Mouse (Mus musculus) forebrain, embryonic 15.5 days (tissue): Measurements from ENCODE around the gene Mup5. TPM values are rescaled to one million over a fixed set of nuclear protein-coding genes. Genes with fewer than 3 reads are reported as not detected.
"Not testable (repeated sequence)": the region's sequence is repeated elsewhere in the genome, so short reads cannot be mapped to it uniquely, and the experiment has no call there.

Experiments used
- ATAC-seq: fragments of 200-750 bp; cut with Nextera tagmentation; replicated peaks from 2 replicates; pipeline ENCODE4 v1.8.0; 2017; ENCODE audit warnings: mild to moderate bottlenecking, moderate TSS enrichment, moderate library complexity
- H3K27ac ChIP-seq: fragments of 300-500 bp; sonication (generic); replicated peaks from 2 replicates; pipeline ENCODE4 v1.5.1; 2015; ENCODE audit warnings: mild to moderate bottlenecking, inconsistent platforms
- H3K27me3 ChIP-seq: fragments of 300-500 bp; sonication (generic); 2 replicates; pipeline ENCODE4 v1.6.1; 2015; ENCODE audit warnings: inconsistent platforms
- H3K36me3 ChIP-seq: fragments of 300-500 bp; sonication (generic); 2 replicates; pipeline ENCODE4 v1.6.1; 2015; ENCODE audit warnings: mild to moderate bottlenecking, inconsistent platforms
- H3K4me1 ChIP-seq: fragments of 300-500 bp; sonication (generic); 2 replicates; pipeline ENCODE4 v1.6.1; 2015; ENCODE audit warnings: inconsistent platforms
- H3K4me2 ChIP-seq: fragments of 300-500 bp; sonication (generic); replicated peaks from 2 replicates; pipeline ENCODE4 v1.6.1; 2015; ENCODE audit warnings: mild to moderate bottlenecking, inconsistent platforms
- H3K4me3 ChIP-seq: fragments of 300-500 bp; sonication (generic); 2 replicates; pipeline ENCODE4 v1.5.1; 2015; ENCODE audit warnings: mild to moderate bottlenecking, inconsistent platforms
- H3K9ac ChIP-seq: fragments of 300-500 bp; sonication (generic); replicated peaks from 2 replicates; pipeline ENCODE4 v1.6.1; 2015; ENCODE audit warnings: mild to moderate bottlenecking, inconsistent platforms
- H3K9me3 ChIP-seq: fragments of 300-500 bp; sonication (generic); 2 replicates; pipeline ENCODE4 v1.6.1; 2016; ENCODE audit warnings: inconsistent platforms
- WGBS: fragments of 180-500 bp; shearing (Covaris S2); methylation state at CpG from one replicate; pipeline ENCODE4 v1.1.7; 2015; ENCODE audit warnings: mixed read lengths; 5-methylcytosine and 5-hydroxymethylcytosine counted together
- polyA plus RNA-seq: library from polyadenylated mRNA; unstranded; fragments of >200 nt; fragmentation: Nextera tagmentation; extraction: Ambion mirVana; gene quantifications from 2 replicates; pipeline ENCODE4 v1.2.1, GENCODE M21; 2015

Gene Mup5
- not detected in 2 replicates for polyA plus RNA-seq

DNA sequence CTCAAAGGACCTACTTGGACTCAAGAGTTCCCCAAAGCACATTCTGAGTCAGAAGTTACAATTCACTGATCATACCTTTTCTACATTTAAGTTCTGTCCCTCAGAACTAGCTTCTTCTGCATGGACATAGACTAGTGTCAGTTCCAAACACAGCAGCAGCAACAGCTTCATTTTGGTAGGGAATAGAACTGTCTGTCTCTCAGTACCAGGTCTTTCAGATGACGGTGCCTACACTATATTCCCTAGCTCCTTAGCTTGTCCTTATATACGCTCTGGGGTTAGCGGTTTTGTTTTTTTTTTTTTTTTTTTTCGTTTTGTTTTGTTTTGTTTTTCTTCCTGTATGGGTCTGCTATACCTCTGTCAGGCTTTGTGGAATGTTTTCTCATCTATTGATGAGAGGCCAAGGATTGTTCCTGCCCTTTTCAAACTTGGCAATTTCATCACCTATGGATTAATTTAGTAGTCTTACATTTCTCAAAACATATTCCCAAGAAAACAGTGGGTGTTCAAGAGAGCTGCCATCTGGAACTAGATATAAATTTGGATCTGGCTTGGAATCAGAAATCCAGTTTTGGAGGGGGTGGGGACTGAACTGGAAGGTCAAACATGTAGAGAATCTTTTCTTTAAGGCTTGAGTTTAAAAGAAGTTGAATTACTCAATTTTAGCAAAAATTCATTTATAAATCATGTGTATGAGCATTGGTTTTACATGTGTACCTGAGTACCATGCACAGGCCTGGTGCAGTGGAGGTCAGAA, at the start of gene Mup5:
TSS of gene Mup5 (minus strand) at position 282 of the 757 bp plus-strand sequence.
- no peaks in the 10 kb centered on the region for H3K36me3 ChIP-seq
- no peak within 1 kb of the TSS for H3K4me2 ChIP-seq
- H3K9ac ChIP-seq = no peak within 1 kb of the TSS
- H3K27ac ChIP-seq = no peak within 1 kb of the TSS
- no peak for ATAC-seq
- H3K4me1 ChIP-seq = no peaks in the 10 kb centered on the region
- H3K4me3 ChIP-seq = no peak within 1 kb of the TSS
- H3K27me3 ChIP-seq = no peaks in the 10 kb centered on the region
- H3K9me3 ChIP-seq = 0 out of 2 replicates have a peak, but pooled peaks cover 5% of the 10 kb centered on the region
- 73% methylated on average over 4 of the region's 4 CpGs for WGBS

DNA sequence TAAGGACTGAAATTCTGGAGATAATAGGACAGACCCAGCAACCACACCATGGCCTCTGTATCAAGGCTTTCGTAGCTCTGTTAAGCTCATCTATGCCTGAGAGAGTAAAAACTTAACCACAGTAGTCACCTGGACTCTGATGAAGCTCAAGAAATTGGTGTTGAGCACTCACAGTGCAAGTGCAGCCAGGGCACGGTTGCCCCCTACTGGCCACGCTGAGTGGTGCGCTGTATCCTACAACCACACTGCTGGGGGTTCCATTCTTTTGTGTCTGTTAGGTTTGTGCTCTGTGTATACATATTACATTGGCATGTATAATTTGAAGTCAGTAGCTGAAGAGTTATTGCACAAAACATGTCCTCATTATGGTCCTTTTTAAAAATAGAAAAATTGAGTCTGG, 23.1 kb upstream of the Mup5 start:
- ATAC-seq = no peak
- H3K4me3 ChIP-seq = no peak overlapping the region
- no peak overlapping the region for H3K27ac ChIP-seq
- WGBS = 49% methylated on average over 4 of the region's 4 CpGs
- H3K9ac ChIP-seq = no peak overlapping the region
- no peak overlapping the region for H3K4me2 ChIP-seq
- no peaks in the 10 kb centered on the region; the same call in 1 of the 2 replicates for H3K9me3 ChIP-seq
- H3K4me1 ChIP-seq = no peaks in the 10 kb centered on the region
- H3K27me3 ChIP-seq = no peaks in the 10 kb centered on the region
- no peaks in the 10 kb centered on the region for H3K36me3 ChIP-seq

DNA sequence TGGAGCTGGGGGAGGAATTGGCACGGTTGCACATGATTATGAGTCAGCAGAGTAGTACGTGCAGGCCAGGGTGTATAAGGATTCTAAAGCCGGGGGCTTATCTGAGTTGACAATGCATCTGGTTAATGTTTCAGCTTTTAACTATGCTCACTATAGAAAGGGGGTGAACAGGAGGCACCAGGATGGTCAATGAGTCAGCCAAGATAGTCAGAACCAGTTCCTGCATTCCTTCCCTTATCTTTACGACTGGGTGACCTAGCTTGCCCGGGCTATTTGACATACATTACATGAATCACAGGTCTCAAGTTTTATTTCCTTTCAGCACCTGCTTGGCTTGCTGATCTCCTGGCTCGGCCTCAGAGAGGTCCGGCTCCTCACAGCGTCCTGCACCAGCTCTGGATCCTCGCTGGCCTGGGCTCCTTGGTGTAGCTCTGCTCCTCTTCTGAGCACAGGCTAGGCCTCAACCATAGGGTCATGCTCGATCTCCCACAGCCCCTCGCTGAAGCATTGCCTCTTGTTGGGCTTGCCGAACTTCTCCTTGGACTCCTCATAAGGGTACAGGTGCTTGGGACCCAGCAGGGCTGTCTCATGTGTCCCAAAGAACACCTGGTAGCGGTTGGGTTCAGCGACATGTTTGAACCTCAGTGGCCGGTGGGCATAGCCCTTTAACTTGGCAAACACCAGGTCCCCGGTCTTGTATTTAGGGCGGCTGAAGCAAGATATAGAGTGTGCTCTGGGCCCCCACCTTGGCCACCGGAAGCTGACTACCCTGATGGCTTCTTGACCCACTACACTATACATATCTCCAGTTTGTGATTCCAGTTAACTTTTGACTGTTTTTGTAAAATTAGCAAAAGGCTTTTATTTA, 21.0 kb upstream of the Mup5 start:
- Histone ChIP-seq H3K27ac (no peak overlapping the region), H3K9me3 (no peaks in the 10 kb centered on the region; the same call in 1 of the 2 replicates), H3K4me3 (no peak overlapping the region), H3K4me1 (no peaks in the 10 kb centered on the region), H3K27me3 (no peaks in the 10 kb centered on the region), H3K9ac (no peak overlapping the region), H3K36me3 (no peaks in the 10 kb centered on the region), H3K4me2 (no peak overlapping the region)
- WGBS = 92% methylated on average over 18 of the region's 18 CpGs
- no peak for ATAC-seq

DNA sequence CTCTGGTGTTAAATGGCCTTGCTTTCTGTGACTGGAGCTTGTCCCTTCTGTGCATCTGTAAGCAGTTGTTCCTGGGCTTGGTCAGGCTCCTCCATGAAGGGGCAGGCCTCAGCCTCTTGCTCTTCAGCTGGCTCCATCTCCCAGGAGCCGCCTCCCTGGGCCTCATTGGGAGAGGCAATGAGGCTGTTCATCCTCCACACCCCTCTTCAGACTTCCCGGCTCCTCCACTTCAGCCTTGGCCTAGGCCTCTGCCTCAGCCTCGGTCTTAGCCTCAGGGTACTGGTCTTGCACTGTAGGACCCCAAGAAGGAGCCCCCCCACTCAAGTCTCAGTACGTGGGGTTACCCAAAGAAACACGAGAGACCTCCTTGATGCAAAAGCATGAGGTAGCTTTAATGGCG, 20.3 kb upstream of the Mup5 start:
- Histone ChIP-seq H3K9ac (no peak overlapping the region), H3K36me3 (no peaks in the 10 kb centered on the region), H3K27ac (no peak overlapping the region)

DNA sequence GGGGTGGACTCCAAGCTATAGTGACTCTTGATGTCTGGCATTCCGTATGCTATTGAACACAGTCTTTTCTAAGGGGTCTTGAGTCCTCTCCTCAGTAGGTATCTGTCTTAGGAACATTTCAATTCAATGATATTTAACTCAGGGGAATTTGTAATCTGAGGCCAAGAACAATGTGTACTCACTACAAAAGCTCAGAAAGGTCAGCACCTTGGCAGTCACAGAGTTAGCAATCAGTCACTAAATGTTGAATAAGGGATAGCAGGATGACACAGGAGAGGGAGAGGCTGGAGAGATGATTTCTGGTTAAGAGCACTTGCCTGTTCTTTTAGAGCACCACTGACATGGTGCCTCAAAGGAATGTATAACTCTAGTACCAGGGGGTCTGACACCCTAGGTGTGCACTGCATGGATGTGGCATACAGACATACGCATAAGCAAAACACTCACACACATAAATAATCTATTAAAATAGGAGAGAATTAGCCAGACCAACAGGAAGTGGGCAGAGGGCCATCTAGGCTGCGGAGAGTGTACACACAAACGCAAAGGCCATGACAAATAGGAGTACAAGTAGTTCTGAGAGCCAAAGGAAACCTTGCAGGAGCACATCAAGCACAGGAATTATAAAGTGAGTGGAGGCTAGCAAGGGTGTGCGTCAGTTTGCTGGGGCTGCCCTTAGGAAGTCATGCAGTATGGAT, 9.9 kb upstream of the Mup5 start:
- 93% methylated on average over 5 of the region's 5 CpGs for WGBS
- H3K36me3 ChIP-seq = no peaks in the 10 kb centered on the region
- no peaks in the 10 kb centered on the region for H3K4me1 ChIP-seq
- H3K9me3 ChIP-seq = 0 out of 2 replicates have a peak, but pooled peaks cover 4% of the 10 kb centered on the region
- no peak for ATAC-seq
- no peak overlapping the region for H3K9ac ChIP-seq
- H3K4me2 ChIP-seq = no peak overlapping the region
- no peak overlapping the region for H3K27ac ChIP-seq
- no peak overlapping the region for H3K4me3 ChIP-seq
- no peaks in the 10 kb centered on the region for H3K27me3 ChIP-seq

More for the DNA sequence above, 20.3 kb upstream of the Mup5 start:
- Histone ChIP-seq H3K9me3 (no peaks in the 10 kb centered on the region; the same call in 1 of the 2 replicates), H3K27me3 (no peaks in the 10 kb centered on the region), H3K4me1 (no peaks in the 10 kb centered on the region), H3K4me3 (no peak overlapping the region), H3K4me2 (no peak overlapping the region)
- ATAC-seq = no peak
- 84% methylated on average over 6 of the region's 6 CpGs for WGBS

DNA sequence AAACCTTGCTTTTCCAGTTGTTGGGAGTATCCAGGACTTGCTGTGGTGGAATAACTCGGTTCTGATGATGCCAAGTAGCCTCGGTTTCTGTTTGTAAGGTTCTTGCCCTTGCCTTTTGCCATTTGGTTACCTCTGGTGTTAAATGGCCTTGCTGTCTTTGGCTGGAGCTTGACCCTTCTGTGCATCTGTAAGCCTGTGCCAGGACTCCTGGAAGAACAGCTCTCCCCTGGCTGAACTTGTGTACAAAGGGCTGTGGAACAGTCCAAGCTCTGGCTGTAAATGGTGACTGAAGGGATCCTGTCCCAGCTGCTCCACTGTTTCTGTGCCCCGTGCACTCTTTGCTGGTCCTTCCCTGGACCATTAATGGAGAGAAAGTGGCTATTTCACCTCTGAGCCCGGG, 5.8 kb downstream of the Mup5 start:
- Histone ChIP-seq H3K4me3 (no peak overlapping the region), H3K9me3 (peaks cover 9% of the 10 kb centered on the region), H3K27me3 (no peaks in the 10 kb centered on the region), H3K9ac (no peak overlapping the region), H3K4me1 (no peaks in the 10 kb centered on the region), H3K27ac (no peak overlapping the region), H3K4me2 (no peak overlapping the region), H3K36me3 (no peaks in the 10 kb centered on the region)
- no peak for ATAC-seq
- WGBS = 75% methylated on average over 4 of the region's 4 CpGs

DNA sequence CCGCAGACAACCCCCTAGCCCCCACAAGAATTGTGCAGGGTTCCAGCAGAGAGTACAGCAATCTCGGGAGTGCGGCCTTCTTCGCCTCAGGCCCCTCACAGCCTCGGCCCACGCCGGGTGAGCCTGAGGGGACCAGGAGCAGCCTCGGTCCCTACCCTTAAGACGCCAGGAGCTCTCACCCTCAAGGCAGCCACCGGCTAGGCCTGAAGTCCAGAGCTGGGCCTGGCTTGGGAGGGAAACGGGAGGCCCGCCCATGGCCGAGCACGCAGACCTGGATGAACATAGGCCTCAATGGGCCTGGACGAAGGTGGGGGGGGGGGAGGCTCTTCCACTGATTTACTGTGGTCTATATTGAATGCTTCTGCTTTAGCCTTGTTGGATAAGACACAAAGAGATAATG, 11.8 kb downstream of the Mup5 start:
- Histone ChIP-seq H3K4me2 (no peak overlapping the region), H3K36me3 (no peaks in the 10 kb centered on the region), H3K9me3 (peaks cover 12% of the 10 kb centered on the region), H3K27me3 (no peaks in the 10 kb centered on the region), H3K9ac (no peak overlapping the region), H3K4me3 (no peak overlapping the region), H3K27ac (no peak overlapping the region), H3K4me1 (no peaks in the 10 kb centered on the region)
- ATAC-seq = no peak
- 93% methylated on average over 15 of the region's 15 CpGs for WGBS

DNA sequence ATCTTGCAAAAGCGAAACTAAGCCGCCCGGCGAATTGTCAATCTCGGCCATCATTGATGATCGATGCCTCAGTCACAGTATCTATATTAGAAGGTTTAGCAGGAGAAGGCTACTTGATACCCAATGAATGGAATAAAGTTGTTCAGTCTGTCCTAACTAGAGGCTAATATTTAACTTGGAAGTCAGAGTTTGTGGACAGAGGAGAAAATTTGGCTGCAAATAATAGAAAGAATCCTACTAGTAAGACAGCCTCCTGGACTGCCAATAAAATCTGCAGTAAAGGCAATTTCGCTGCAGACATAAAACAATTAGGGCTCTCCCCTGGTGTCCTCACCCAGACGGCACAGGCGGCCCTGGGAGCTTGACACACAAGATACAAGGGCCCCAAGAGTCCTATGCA, 12.5 kb downstream of the Mup5 start:
- H3K36me3 ChIP-seq, H3K27ac ChIP-seq, H3K4me1 ChIP-seq, H3K27me3 ChIP-seq, H3K9ac ChIP-seq, ATAC-seq, H3K4me3 ChIP-seq, H3K4me2 ChIP-seq: not testable (repeated sequence)
- peaks cover 12% of the 10 kb centered on the region for H3K9me3 ChIP-seq
- 91% methylated on average over 9 of the region's 9 CpGs for WGBS

DNA sequence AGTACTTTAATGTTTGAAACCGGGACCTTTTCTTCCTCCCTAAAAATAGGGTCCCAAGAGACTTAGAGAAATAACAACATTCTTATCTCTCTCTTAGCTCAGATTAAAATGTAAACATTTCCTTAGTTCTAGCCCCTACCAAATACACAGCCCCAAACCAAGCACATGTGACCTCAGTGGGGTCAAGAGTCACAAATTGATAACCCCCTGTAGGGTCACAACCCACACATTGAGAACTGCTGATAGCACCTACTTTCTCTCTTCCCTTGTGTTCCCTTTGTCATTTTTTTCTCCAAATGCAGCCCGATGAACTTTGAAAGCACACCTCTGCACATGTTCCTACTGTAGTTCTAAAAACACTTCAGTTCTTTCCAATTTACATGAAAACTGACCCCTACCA, 19.4 kb downstream of the Mup5 start:
- no peak for ATAC-seq
- Histone ChIP-seq H3K27ac (no peak overlapping the region), H3K4me2 (no peak overlapping the region), H3K9me3 (no peaks in the 10 kb centered on the region), H3K4me3 (no peak overlapping the region), H3K27me3 (no peaks in the 10 kb centered on the region), H3K9ac (no peak overlapping the region), H3K4me1 (no peaks in the 10 kb centered on the region), H3K36me3 (no peaks in the 10 kb centered on the region)
- 84% methylated on average over 2 of the region's 2 CpGs for WGBS

DNA sequence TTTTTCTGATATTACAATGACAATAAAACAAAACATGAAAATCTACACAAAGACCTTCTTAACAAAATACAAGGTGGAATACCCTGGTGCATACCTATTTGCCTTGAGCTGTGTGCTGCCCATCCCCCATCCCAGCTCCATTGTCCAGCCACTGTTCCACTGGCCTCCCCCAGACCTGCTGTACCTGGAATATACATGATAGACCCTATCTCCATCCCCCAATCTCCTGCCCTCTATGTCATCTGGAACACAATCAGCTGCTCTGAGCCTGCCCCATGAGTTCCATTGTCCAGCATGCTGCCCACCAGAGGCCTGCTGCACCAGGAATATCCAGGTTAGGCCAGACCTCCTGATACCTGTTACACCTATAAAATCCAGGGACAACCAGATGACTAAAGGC, 21.6 kb downstream of the Mup5 start:
- no peak overlapping the region for H3K4me3 ChIP-seq
- no peak overlapping the region for H3K4me2 ChIP-seq
- no peak overlapping the region for H3K27ac ChIP-seq
- H3K9me3 ChIP-seq = no peaks in the 10 kb centered on the region
- no peaks in the 10 kb centered on the region for H3K4me1 ChIP-seq
- no peaks in the 10 kb centered on the region for H3K36me3 ChIP-seq
- no peak for ATAC-seq
- H3K27me3 ChIP-seq = no peaks in the 10 kb centered on the region
- H3K9ac ChIP-seq = no peak overlapping the region

DNA sequence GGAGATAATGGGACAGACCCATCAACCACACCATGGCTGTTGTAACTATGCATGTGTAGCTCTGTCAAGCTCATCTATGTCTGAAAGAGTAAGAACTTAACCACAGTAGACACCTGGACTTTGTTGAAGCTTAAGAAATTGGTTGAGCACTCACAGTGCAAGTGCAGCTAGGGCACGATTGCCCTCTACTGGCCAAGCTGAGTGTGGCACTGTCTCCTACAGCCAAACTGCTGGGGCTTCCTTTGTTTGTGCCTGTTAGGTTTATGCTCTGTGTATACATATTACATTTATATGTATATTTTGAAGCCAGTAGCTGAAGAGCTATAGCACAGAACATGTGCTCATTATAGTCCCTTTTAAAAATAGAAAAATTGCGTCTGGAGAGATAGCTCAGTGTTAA, 23.8 kb downstream of the Mup5 start:
- 24% methylated on average over 2 of the region's 2 CpGs for WGBS
- ATAC-seq = not testable (repeated sequence)

DNA sequence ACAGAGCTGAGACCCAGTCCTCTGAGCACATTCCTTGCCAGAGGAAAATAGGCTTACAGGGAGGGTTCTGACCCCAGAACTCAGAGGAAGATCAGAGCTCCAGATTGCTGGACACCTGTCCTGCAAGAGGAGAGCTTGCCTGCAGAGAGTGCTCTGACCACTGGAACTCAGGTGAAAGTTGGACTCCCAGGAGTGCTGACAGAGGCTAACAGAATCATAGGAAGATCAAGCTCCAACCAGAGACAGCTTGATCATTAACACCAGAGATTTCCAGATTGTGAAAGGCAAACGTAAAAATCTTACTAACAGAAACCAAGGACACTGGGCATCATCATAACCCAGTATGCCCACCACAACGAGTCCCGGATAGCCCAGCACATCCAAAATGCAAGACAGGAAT, 26.1 kb downstream of the Mup5 start:
- not testable (repeated sequence) for H3K9me3 ChIP-seq, H3K27me3 ChIP-seq, ATAC-seq, H3K4me2 ChIP-seq, H3K27ac ChIP-seq, H3K9ac ChIP-seq, H3K36me3 ChIP-seq, H3K4me1 ChIP-seq, H3K4me3 ChIP-seq
- WGBS = 80% methylated on average over 3 of the region's 3 CpGs

More for the DNA sequence above, 23.8 kb downstream of the Mup5 start:
- not testable (repeated sequence) for H3K36me3 ChIP-seq, H3K9ac ChIP-seq, H3K4me3 ChIP-seq, H3K4me2 ChIP-seq, H3K9me3 ChIP-seq, H3K4me1 ChIP-seq, H3K27me3 ChIP-seq, H3K27ac ChIP-seq
